Mouse (Mus musculus) lung, adult 2 months (tissue): ENCODE results near the gene Wdr5.
"Not testable (repeated sequence)": the region's sequence is repeated elsewhere in the genome, so short reads cannot be mapped to it uniquely, and the experiment has no call there.

Experiments used
- CTCF ChIP-seq: fragments of 200-500 bp; IDR thresholded peaks from 2 replicates; pipeline ENCODE4 v1.5.1; 2011; ENCODE audit warnings: mild to moderate bottlenecking, low read length, control low read depth; ENCODE audit not compliant: insufficient read depth
- POLR2A ChIP-seq: fragments of 200-500 bp; IDR thresholded peaks from 2 replicates; pipeline ENCODE4 v1.6.1; 2011; ENCODE audit warnings: low read depth, mild to moderate bottlenecking, control low read depth, low read length, borderline replicate concordance; ENCODE audit errors: extremely low read depth

GRCm38 (mm10) chr2:27506658-27507057 lies 8.3 kb upstream of the Wdr5 start:
- TF ChIP-seq CTCF, POLR2A: not testable (repeated sequence)
